Mouse (Mus musculus): ENCODE measurements at regions not wholly inside any gene's neighbourhood (a gene's known extent, or its start where the extent isn't known, plus 50 kb on each side); places are given as distances from the start of the nearest gene placed in this dataset.

DNA sequence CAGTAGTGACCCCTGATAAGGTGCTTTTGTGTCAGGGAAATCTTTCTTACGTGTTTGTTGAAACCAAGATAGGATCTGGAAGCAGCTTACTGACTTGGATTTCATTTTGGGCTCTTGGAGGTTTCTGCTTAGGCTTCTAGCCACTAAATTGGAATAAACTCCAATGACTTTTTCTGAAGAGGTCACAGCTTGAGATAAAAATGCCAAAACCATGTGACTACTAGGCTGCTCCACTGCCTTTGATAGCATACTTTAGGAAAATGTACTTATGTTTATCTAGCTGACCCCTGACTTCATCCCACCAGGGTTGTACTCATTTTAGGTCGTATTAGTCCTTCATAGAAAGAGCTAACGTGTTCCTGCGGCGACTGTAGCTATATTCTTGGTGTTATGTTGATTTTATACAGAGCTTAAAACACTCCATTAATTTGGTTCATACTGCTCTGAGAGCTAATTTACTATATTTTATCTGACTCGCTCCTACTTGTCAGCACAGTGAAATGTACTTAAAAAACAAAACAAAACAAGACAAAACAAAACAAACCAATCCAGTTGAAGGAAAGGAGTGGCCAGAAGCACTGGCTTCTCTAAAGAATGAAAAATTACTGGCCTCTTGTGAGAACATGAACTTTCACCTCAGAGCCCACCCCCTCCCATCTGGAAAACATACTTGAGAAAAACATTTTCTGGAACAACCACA is 168.5 kb upstream of the Pbx1 start:
- intact Hi-C loops (cut with DNase I) = no loop called here
- DNase-seq (ENCODE audit: low spot score) = no peak

DNA sequence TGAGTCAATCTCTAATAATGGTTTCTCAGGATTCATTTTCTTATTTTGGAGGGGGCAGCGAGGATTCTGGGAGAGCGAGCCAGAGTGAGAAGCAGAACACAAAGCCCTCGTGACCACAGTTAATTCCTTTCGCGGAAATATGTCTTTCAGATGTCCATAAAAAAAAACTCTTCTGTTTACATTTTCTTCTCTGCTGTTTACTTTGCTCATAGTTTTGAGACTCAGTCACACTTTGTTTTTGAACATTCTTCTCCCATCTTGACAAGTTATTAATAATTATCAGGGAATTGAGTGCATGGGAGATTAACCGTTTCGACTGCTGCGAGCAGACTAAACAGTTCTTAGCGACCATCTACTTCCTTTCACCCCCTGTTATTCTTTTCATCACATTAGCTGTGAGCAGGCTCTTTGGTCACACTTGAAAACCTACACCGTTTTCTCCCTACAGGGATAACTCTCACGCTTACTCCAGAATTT is 166.2 kb upstream of the Pbx1 start:
- DNase-seq (ENCODE audit: low spot score) = no peak
- intact Hi-C loops (cut with DNase I) = no loop called here

DNA sequence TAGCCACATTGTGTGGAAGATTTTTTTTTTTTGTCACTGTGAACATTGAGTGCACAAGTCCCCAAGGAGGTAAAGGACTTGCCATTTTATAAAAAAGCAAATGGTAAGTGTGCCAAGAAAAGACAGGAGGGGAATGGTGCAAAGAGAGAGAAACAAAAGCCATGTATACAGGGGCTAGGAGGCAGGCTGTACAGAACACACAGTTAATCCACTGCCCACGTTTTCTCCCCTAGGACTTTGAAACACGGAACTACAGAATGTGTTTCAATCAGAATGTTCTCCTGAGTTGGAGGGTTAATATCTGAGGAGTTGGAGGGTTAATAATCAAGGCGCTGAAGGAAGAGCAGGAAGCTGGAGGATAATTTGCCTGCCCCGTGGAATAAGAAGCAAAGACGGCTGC is 165.4 kb upstream of the Pbx1 start:
- DNase-seq (ENCODE audit: low spot score) = no peak
- intact Hi-C loops (cut with DNase I) = no loop called here

DNA sequence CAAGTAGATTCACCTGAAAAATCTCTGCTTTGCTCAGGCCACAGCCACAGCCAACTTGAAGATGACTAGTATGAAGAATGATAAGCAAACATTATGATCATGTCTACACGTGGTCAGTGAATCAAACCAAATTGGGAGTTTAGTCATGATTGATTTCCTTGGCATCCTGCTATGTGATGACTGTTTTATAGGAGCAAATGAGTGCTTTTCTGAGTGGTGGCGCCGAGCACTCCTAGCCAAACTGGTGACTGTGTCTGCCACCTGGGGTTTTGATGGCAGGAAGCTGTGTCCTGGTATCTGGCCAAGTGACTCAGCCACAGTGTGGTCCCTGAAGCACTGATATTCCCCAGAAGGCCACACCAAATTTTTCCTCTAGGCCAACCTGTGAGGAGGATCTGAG is 152.1 kb upstream of the Pbx1 start:
- intact Hi-C loops (cut with DNase I) = no loop called here
- DNase-seq (ENCODE audit: low spot score) = no peak

DNA sequence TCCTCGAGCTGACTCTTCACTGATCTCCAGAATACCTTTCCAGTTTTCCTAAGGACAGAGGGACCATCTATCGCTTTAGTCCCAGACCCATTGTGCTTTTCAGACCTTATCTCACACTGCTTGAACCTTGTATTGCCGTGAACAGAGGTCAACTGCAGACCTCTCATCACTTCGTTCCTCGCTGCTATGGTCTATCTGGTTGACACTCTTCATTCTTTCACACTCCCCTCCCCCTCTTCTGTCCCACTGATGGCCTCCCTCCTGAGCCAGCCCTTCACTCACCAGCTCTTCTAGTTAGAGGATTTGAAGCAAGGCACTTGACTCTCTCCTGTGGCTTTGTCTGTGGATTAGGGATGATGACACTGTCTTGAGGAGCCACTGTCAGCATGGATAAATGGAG is 150.4 kb upstream of the Pbx1 start:
- no peak for DNase-seq (ENCODE audit: low spot score)
- intact Hi-C loops (cut with DNase I) = no loop called here

DNA sequence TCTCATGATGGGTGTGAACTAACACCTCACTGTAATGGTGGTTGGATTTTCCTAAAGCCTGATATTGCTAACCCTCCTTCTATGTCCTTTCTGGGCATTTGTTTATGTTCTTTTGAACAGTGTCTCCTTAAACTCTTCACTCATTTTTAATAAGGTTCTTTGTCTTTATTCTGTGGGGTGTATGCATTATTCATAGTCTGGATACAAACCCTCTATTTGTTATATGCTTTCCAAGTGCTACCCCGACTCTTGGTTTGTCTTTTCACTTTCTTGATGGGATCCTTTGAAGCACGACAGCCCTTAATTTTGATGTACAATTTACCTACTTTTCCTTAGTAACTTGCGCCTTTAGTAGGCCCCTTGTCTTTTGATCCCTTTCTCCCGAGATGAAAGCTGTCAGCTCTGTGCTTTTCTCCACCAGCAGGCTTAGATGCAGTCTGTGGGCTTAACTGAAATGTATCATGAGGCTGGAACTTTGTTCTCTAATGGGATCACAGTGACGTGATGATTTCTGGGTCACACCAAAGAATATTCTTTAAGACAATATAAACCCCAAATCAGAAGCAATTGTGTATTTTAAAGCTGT is 138.0 kb upstream of the Pbx1 start:
- intact Hi-C loops (cut with DNase I) = no loop called here
- DNase-seq (ENCODE audit: low spot score) = no peak

DNA sequence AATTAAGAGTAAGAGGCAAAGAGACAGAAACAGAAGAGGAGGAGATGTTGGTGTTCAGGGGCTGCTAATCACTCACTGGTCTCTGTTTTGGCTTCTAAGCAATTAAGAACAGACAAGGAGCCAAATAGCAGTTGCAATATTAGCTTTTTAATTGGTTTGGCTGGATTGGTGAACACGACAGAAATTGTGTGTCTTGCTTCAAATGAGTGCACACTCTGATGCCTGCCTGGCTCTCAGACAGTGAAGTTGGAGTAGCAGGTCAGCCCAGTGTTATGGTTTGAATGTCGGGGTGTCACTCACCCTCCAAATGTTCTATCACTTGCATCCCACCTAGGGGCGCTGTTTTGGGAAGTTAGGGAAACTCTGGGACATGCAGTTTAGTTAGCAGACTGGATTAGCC is 120.3 kb upstream of the Pbx1 start:
- no peak for DNase-seq (ENCODE audit: low spot score)
- intact Hi-C loops (cut with DNase I) = no loop called here

DNA sequence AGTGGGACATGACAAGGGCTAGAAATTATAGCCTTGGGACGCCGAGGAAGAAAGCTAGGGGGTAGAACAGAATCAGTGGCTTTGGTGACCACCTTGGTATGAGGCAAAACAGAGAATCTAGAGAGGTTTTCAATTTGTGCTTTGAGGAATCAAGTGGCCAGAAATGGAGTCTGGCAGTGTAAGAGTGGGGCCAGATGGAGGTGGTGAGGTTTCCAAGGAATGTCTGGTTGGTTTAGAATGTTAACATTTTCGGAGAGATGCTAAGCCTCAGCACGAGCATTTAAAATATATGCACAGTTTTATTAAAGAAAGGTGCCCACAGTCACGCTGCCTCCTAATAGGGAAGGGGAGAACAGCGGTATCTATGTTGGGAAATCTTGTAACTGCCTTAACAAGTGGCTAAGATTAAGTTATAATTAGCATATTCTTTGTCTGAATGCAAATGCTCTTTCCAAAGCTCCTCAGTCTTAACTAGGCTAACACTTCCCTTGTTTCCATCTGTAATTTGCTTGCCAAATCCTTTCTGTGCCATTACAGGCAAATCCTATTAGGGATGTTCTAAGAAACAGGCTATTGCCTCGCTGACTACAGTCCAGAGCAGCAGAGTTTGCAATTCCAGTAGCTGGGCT is 117.9 kb upstream of the Pbx1 start:
- DNase-seq (ENCODE audit: low spot score) = no peak
- intact Hi-C loops (cut with DNase I) = no loop called here

DNA sequence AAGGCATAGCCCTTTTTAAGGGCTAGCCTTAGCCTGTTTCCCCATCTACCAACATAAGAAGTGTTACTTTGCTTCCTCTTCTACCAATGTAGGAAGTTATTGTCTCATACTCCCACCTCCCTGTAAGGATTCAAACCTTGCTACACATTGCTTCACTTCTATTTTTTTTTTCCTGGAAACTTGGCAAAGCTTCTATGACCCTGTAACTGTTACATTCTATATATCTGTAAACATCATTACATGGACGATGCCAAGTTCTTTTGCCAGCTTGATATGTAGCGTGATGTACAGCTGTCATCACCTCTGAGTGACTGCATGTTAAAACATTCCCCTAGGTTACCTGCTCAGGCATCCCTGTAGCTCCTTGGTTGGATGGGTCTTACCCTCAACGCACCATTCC is 114.1 kb upstream of the Pbx1 start:
- no peak for DNase-seq (ENCODE audit: low spot score)
- intact Hi-C loops (cut with DNase I) = no loop called here

DNA sequence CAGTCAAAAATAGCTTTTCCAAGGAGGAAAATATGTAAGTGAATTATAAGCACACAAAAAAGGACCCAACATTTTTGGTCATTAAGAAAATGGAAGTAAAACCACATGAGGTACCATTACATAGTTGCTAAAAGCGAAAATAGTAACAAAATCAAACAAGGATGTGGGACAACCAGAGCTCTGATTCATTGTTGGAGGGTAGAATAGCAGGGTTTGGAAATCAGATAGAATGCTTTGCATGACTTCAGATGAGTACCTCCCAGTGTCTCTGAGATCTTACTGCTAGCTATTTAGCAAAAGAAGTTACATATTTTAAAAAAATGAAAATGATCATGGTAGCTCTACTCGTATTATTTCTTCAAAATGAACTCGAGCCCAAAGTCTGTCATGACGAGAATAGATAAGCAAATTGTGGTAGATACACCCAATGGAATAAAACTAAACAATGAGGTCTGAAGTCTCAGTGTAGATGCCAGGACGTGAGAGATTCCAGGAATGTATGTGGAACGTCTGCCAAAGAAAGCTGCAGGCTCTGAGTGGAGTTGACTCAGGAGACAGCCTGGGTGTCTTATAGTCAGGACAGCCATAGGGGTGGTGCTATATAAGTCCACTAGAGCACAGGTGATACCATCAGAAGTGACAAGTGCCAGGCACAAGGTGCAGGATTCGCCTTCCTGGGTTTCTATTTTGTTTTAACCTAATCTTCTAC is 113.2 kb upstream of the Pbx1 start:
- intact Hi-C loops (cut with DNase I) = no loop called here
- no peak for DNase-seq (ENCODE audit: low spot score)

DNA sequence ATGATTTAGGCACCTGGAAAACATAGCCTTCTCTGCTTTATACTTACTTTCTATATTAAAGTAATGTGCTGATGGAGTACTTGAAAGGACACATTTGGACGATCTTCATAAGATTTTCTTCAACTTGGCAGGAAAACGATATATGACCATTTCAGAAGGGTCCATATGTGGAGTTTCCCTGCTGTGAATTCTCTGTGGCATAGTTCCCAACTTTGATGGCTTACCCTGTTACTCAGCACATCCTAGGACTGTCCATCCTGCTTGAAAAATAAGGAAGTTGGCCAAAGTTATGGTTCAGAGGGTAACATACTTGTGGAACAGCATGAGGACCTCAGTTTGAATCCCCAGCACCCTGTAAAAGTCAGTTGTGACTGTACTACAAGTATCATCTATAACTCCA is 109.2 kb upstream of the Pbx1 start:
- intact Hi-C loops (cut with DNase I) = no loop called here
- DNase-seq (ENCODE audit: low spot score) = no peak

DNA sequence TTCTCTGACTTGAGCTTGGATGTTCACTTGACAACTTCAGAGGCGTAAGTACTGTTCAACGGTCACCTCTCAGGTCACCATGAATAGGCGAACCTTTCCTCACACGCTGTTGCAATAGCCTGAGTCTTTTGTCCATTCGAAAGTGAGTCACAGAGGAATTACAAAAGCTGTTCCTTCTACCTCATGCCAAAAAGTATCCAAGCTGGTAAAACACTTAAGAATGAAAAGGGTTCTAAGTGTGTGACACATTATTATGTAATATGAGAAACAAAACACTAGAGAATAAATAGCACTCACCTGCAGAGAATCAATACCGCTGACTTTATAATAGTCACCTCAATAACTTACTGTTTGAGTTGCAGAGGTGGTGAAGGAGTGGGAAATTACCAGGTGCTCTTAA is 86.0 kb upstream of the Pbx1 start:
- intact Hi-C loops (cut with DNase I) = no loop called here
- no peak for DNase-seq (ENCODE audit: low spot score)

DNA sequence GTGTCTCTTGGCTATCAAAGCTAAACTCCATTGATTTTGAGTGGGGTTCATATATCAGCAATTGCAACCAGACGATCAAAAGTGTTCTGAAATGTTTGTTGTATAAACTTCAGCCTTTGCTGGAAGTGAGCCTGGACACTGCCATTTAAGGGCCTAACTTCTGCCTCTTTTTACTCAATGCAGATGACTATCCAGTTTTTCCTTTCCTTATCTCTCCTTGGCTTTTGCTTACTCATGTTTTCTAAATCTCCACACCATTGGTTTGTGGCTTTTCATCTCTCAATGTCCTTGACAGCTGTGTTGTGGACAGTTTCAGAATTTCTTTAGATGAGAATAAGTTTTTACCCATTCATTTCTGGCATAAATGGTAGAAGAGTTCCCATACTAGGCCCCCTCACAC is 74.3 kb upstream of the Pbx1 start:
- intact Hi-C loops (cut with DNase I) = no loop called here
- no peak for DNase-seq (ENCODE audit: low spot score)

DNA sequence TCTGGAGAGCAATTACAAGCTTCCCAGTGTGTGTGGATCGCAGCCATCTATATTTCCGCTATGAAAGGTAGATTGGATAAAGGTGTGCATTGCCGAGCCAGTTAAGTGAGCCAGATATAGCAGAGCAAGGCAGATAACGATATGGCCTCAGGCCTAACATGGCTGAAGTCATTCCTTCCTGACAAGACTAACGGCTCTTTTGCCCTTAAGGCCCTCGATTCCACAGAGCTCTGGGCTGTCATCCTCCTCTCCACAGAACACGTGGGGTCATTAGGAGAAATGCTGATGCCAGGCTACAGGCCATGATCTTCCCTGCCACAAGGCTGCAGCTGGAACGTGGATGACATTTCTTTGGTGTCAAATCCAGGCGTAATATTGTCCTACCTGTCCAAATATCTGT is 72.7 kb upstream of the Pbx1 start:
- DNase-seq (ENCODE audit: low spot score) = no peak
- intact Hi-C loops (cut with DNase I) = no loop called here

DNA sequence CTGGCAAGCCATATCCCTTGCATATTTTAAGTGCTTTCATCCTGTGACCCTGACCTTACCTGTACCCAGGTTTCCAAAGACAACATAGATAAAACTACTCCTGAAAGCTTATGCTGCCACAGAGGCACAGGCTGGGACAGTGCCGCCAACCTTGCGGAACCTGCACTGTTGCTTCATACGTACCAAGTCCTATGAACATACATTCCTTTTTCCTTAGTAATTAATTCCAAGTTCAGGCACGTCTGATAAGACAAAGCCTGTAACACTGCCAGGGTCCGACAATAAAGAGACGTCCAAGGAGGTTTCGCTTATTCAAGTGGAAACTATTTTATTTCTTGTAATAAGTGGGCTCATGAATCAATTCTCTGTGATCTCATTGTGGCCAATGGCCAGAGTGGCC is 70.2 kb upstream of the Pbx1 start:
- peak; percentile 7 for DNase-seq (ENCODE audit: low spot score)
- intact Hi-C loops (cut with DNase I) = no loop called here

DNA sequence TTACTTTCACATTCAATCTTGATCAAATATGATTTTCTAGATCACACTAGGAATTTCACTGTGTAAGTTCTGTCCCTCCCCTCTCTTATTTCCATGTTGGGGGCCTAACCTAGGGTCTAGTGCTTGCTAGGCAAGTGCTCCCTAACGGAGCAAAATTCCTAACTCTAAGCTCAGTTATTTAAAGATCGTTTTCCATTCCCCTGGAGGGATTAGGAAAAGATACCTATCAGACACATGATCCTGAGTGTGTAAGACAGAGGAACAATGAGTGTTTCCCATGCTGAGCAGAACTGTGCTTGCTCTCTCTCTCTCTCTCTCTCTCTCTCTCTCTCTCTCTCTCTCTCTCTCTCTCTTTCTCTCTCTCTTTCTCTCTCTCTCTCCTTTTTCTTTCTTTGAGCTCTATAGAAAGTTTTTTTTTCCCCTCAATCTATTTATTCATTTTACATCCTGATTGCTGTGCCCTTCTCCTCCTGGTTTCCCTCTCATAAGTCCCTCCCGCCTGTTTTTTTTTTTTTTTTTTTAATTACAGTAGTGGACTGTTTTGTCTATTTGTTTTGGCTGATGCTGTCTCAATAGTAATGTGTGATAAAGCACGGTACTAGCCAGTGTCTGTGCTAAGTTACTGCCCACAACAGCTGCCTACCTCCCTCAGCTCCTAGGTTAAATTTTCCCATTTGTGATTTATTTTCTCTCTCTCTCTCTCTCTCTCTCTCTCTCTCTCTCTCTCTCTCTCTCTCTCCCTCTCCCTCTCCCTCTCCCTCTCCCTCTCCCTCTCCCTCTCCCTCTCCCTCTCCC is 69.5 kb upstream of the Pbx1 start:
- intact Hi-C loops (cut with DNase I) = no loop called here
- no peak for DNase-seq (ENCODE audit: low spot score)

DNA sequence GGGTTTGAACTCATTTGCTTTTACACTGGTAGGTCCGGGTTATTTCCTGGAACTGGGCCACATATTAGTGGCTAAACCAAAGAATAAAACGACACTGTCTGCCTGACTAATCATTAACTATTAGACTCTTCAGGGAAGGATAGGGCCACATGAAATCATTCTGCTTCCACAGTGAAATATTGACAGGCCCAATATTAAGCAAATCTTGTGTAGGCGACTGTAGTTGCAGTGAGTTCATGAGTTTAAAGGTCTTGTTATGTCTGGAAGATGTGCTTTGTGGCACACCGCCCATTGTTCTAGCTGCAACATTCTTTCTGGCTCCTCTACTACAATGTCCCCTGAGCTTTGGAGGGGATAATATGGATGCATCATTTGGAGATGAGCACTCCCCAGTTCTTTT is 65.7 kb upstream of the Pbx1 start:
- DNase-seq (ENCODE audit: low spot score) = no peak
- intact Hi-C loops (cut with DNase I) = no loop called here

DNA sequence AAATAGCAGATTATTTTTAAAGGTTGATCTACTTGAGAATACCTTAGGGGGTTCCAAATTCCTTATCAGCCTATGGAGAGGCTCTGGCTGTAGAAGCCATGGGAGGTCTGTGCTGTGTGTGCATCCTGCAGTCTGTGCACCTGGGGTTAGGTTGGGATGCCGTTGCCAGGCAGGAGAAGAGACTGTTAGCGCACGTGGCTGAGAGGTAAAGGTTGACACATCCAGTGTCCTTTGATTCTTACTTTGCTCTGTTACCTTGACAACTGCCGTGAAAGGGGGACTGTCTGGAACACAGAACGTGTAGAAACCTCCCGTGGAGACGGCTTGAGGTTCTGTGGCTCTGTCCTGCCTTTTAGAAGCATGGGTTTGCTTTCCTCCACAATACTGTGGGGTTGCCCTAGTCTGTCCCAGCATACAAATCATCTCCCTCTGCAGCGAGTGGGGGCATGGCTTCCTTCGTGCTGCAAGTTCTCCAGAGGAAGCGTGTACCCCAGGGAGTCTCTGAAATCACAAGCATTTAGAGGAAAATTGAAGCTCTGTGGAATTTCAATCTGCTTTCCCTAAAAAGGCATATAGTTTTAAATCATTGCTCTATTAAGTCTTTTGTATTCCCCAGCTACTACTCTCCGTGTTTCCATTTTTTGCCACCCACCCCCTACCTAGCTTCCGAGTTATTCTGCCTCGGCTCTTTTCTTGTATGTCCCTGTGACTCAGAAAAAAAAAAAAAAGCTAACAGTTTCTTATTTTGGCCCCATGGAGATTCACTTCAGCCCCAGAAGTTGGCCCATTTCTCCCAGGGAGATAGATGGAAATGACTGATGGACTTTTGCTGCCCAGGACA is 63.8 kb upstream of the Pbx1 start:
- intact Hi-C loops (cut with DNase I) = no loop called here
- DNase-seq (ENCODE audit: low spot score) = no peak

DNA sequence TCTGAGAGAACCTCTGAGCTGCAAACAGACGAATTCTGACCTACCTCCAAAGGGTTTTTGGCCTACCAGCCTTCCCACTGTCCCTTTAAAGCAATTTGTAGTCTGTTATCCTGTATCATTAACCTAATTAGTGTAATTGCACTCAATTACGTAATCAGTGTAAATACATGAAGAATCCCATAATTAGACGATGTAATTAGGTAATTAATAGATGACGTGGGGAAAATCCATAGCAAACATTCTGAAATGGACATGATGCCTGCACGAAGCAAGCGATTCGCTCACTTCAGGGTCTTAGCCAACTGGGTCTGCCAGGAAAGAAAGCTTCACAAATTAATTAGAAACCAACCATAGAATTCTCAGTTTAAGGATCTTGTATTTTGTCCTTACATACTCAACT is 55.4 kb upstream of the Pbx1 start:
- intact Hi-C loops (cut with DNase I) = no loop called here
- DNase-seq (ENCODE audit: low spot score) = no peak

DNA sequence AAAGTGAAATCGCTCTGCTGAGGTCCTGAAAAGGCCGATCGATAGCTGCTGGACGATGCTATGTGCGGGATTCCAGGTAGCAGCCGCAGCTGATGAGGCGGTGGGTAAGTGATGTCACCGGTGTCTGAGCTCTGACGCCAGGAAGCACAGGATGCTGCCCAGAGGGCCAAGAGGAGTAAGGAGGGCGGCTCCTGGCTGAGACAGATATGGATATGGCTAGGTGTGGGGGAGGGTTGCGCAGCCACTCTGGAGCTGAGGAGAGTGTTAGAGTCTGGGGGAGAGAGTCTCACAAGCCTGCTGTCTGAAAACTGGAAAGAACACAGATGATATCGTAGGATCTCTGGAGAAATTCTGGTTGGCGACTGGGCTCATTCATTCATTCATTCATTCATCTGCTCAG is 51.6 kb upstream of the Pbx1 start:
- intact Hi-C loops (cut with DNase I) = no loop called here
- DNase-seq (ENCODE audit: low spot score) = no peak
